Mouse (Mus musculus): ENCODE results near the gene Fmo5. TPM values are rescaled to one million over a fixed set of nuclear protein-coding genes. Genes with fewer than 3 reads are reported as not detected.

Fmo5 gene
- polyA plus RNA-seq, 1 experiment from 2014 or later: 19.6 TPM

- WGBS (ENCODE audit: insufficient replicate concordance): under 1% methylated on average over 56 of the region's 56 CpGs
- H3K4me2 ChIP-seq: peak within 1 kb of the TSS; percentile 93
Measured at GRCm38 (mm10) chr3:97609845-97610410, 18.7 kb upstream of the Fmo5 start, which contains the start of gene Chd1l. Gene Chd1l, minus strand, starts transcription at chr3:97610203.

DNA sequence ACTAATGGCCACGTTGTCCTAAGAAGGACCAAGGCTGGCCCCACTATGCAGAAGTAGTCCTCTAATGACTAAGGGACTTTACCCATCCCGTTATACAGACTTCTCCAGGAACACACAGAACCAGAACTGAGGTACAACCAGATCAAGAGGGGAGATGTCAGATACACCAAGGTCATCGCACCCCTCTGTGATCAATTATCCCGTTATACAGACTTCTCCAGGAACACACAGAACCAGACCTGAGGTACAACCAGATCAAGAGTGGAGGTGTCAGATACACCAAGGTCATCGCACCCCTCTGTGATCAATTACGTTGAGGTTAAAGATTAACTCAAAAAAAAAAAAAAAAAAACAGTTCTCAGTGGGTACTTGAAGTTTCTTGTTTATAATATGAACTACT lies 17.6 kb upstream of the Fmo5 start:
- no peaks in the 10 kb centered on the region for H3K27me3 ChIP-seq
- no peak overlapping the region for H3K4me2 ChIP-seq
- peaks cover 24% of the 10 kb centered on the region for H3K4me1 ChIP-seq (replicated peaks)
- H3K9ac ChIP-seq: no peak overlapping the region
- 74% methylated on average over 6 of the region's 6 CpGs for WGBS (ENCODE audit: insufficient replicate concordance)
- no peaks in the 10 kb centered on the region for H3K9me3 ChIP-seq (replicated peaks)
- ATAC-seq (ENCODE audit: insufficient read depth): no peak
- H3K36me3 ChIP-seq (replicated peaks): no peaks in the 10 kb centered on the region
- H3K4me3 ChIP-seq (replicated peaks): no peak overlapping the region
- no peak overlapping the region for H3K27ac ChIP-seq (replicated peaks)

More at GRCm38 (mm10) chr3:97609845-97610410, 18.7 kb upstream of the Fmo5 start, which contains the start of gene Chd1l:
- Histone ChIP-seq H3K27me3 (no peaks in the 10 kb centered on the region), H3K9me3 (replicated peaks) (no peaks in the 10 kb centered on the region), H3K36me3 (replicated peaks) (no peaks in the 10 kb centered on the region), H3K27ac (replicated peaks) (peak within 1 kb of the TSS; percentile 85), H3K4me1 (replicated peaks) (peaks cover 24% of the 10 kb centered on the region), H3K4me3 (replicated peaks) (peak within 1 kb of the TSS; percentile 93), H3K9ac (peak within 1 kb of the TSS; percentile 87)
- peak; percentile 92 for ATAC-seq (ENCODE audit: insufficient read depth)

DNA sequence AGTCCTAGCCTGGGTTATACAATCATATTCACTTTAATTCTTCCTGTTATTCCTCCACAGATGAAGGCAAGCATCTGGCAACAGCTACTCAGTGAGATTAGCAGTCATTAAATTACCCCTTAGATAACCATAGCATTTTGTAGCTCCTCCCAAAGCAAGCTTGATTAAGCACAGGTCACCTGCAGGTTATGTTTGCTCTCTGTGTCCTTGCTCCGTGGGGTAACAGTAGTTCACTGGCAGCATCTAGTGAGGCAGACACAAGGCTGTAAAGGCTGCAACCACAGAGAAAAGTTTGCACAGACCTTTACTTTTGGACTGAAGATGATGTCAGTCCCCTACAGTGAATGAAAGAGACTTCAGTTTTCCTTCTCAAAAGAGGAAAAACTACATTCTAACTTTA lies 13.4 kb upstream of the Fmo5 start:
- WGBS (ENCODE audit: insufficient replicate concordance): 20% methylated on average over 1 of the region's 1 CpGs
- ATAC-seq (ENCODE audit: insufficient read depth): no peak

DNA sequence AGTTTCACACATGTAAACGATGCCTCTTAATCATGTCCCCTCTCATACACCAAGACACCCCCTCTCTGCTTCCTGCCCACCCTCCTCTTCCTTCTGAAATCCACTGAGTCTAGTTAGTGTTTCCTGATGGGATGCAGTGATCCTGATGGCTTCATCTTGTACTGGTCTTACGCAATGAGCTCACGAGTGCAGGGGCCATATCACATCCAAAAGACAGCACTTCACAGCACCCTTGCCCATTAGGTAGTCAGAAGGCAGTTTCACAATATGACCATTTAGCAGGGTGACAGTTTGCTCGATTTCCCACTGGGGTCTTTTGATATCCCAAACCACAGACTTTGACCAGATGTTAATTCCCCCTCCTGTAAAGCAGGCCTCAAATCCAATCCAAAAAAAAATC lies 12.7 kb upstream of the Fmo5 start:
- no peaks in the 10 kb centered on the region for H3K9me3 ChIP-seq (replicated peaks)
- ATAC-seq (ENCODE audit: insufficient read depth): no peak
- no peaks in the 10 kb centered on the region for H3K36me3 ChIP-seq (replicated peaks)
- H3K27ac ChIP-seq (replicated peaks): no peak overlapping the region
- 57% methylated on average over 4 of the region's 4 CpGs for WGBS (ENCODE audit: insufficient replicate concordance)
- H3K27me3 ChIP-seq: no peaks in the 10 kb centered on the region
- H3K4me2 ChIP-seq: no peak overlapping the region
- no peak overlapping the region for H3K9ac ChIP-seq
- 0 out of 2 replicates have a peak, but pooled peaks cover 8% of the 10 kb centered on the region for H3K4me1 ChIP-seq (replicated peaks)
- no peak overlapping the region for H3K4me3 ChIP-seq (replicated peaks)

More for the DNA sequence above, 13.4 kb upstream of the Fmo5 start:
- Histone ChIP-seq H3K9ac (no peak overlapping the region), H3K4me1 (replicated peaks) (peaks cover 13% of the 10 kb centered on the region), H3K9me3 (replicated peaks) (no peaks in the 10 kb centered on the region), H3K27ac (replicated peaks) (no peak overlapping the region), H3K27me3 (no peaks in the 10 kb centered on the region), H3K36me3 (replicated peaks) (no peaks in the 10 kb centered on the region), H3K4me3 (replicated peaks) (no peak overlapping the region), H3K4me2 (no peak overlapping the region)

DNA sequence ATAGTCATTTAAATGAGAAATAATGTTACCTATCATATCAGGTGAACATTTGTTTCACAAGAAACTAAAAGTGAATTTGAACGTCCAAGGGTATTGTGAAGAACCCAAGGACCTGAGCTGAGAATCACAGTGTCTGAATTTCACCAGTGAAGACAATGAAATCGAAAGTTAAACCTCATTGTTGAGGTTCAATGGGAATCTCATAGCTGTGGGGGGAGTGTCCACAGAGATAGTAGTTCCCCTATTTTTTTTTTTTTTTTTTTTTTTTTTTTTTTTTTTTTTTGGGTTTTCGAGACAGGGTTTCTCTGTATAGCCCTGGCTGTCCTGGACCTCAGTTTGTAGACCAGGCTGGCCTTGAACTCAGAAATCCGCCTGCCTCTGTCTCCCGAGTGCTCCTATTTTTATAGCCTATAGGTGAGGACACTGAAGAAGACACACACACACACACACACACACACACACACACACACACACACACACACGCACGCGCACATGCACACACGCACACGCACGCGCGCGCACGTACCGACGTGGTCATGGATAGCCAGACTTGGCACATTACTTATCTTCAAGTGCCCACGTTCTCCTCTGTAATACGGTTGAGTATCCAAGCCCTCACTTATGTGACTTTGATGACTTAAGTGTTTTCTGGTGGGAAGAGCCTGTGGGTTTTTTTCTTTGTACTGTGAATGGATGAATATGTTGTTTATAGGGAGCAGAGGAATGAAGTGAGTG lies 11.3 kb upstream of the Fmo5 start:
- H3K27me3 ChIP-seq: no peaks in the 10 kb centered on the region
- H3K36me3 ChIP-seq (replicated peaks): no peaks in the 10 kb centered on the region
- H3K9me3 ChIP-seq (replicated peaks): no peaks in the 10 kb centered on the region
- 0 out of 2 replicates have a peak, but pooled peaks cover 8% of the 10 kb centered on the region for H3K4me1 ChIP-seq (replicated peaks)
- 82% methylated on average over 18 of the region's 19 CpGs for WGBS (ENCODE audit: insufficient replicate concordance)
- H3K9ac ChIP-seq: no peak overlapping the region
- H3K4me2 ChIP-seq: no peak overlapping the region
- ATAC-seq (ENCODE audit: insufficient read depth): no peak
- H3K4me3 ChIP-seq (replicated peaks): no peak overlapping the region
- no peak overlapping the region for H3K27ac ChIP-seq (replicated peaks)

DNA sequence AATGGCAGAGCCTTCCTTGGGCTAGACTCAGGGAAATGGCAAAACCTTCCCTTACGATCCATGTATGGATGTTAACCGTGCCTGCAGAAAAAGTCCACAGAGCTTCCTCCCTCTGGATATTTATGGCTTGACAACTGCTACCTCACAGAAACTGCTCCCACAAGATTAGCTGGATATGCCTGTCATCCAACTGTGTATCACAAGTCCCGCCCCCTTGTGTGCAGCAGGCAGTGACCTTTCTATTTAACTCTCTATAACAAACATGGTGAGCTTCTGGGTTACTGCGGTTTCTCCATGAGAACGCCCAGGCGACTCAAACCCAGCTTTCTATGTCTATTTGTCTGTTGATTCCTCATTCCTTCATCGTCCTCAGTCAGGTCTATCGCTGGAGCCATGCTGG lies 10.7 kb upstream of the Fmo5 start:
- no peak overlapping the region for H3K4me2 ChIP-seq
- 0 out of 2 replicates have a peak, but pooled peaks cover 8% of the 10 kb centered on the region for H3K4me1 ChIP-seq (replicated peaks)
- no peaks in the 10 kb centered on the region for H3K36me3 ChIP-seq (replicated peaks)
- H3K9me3 ChIP-seq (replicated peaks): no peaks in the 10 kb centered on the region
- H3K27ac ChIP-seq (replicated peaks): no peak overlapping the region
- no peak overlapping the region for H3K4me3 ChIP-seq (replicated peaks)
- H3K27me3 ChIP-seq: no peaks in the 10 kb centered on the region
- ATAC-seq (ENCODE audit: insufficient read depth): no peak
- H3K9ac ChIP-seq: no peak overlapping the region
- 68% methylated on average over 8 of the region's 8 CpGs for WGBS (ENCODE audit: insufficient replicate concordance)

DNA sequence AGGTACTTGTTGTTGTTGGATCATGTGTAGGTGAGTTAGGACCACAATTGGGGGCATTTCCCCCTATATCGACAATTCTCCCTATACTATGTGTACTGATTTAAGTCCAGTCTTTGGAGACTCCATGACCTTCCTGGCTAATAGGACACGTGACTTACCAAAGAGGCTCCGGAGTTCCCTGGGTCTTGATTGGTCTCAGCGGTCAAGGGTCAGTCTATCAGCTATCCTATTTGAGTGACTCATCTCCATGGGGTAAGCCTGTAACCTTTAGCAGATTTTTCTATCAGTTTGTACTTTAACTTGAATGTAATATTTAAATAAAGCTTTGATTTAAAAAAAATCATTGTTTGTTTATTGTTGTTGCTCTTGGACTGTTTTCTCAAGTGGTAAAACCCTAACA lies 7.9 kb upstream of the Fmo5 start:
- Histone ChIP-seq H3K36me3 (replicated peaks) (no peaks in the 10 kb centered on the region), H3K4me2 (no peak overlapping the region), H3K27ac (replicated peaks) (no peak overlapping the region), H3K4me1 (replicated peaks) (0 out of 2 replicates have a peak, but pooled peaks cover 6% of the 10 kb centered on the region), H3K4me3 (replicated peaks) (no peak overlapping the region), H3K27me3 (no peaks in the 10 kb centered on the region), H3K9me3 (replicated peaks) (no peaks in the 10 kb centered on the region), H3K9ac (no peak overlapping the region)
- no peak for ATAC-seq (ENCODE audit: insufficient read depth)
- 70% methylated on average over 4 of the region's 4 CpGs for WGBS (ENCODE audit: insufficient replicate concordance)

- ATAC-seq (ENCODE audit: insufficient read depth): no peak
- no peak overlapping the region for H3K4me2 ChIP-seq
- H3K4me3 ChIP-seq (replicated peaks): no peak overlapping the region
- no peaks in the 10 kb centered on the region for H3K36me3 ChIP-seq (replicated peaks)
- no peak overlapping the region for H3K9ac ChIP-seq
- H3K27ac ChIP-seq (replicated peaks): no peak overlapping the region
- 31% methylated on average over 2 of the region's 2 CpGs for WGBS (ENCODE audit: insufficient replicate concordance)
- no peaks in the 10 kb centered on the region for H3K27me3 ChIP-seq
- peaks cover 18% of the 10 kb centered on the region for H3K4me1 ChIP-seq (replicated peaks)
- H3K9me3 ChIP-seq (replicated peaks): no peaks in the 10 kb centered on the region
Measured at GRCm38 (mm10) chr3:97624611-97625010, 4.0 kb upstream of the Fmo5 start.

DNA sequence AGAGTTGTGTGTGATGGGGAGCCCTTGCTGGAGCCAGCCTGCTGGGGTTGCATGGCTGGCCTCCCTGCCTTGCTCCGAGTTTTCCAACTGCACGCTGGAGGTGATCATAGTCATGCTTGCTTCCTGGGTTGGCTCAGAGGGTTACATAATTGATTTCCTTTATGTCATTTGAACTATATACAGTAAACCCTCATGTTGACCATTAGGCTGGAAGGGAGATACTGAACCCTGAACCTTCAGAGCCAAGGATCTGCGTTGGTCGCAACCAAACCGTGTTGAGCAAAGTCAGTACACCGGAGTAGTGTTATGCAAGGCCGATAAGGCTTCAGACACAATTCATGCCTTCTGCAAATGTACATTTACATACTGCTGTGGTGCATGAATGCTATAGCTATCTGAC lies 711 bp upstream of the Fmo5 start:
- peak overlapping the region; percentile 54; the same call in 1 of the 2 replicates for H3K9ac ChIP-seq
- ATAC-seq (ENCODE audit: insufficient read depth): peak; percentile 27; the same call in 1 of the 2 replicates
- no peaks in the 10 kb centered on the region for H3K36me3 ChIP-seq (replicated peaks)
- no peaks in the 10 kb centered on the region for H3K27me3 ChIP-seq
- H3K4me3 ChIP-seq (replicated peaks): peak overlapping the region; percentile 64
- H3K4me2 ChIP-seq: peak overlapping the region; percentile 74
- peaks cover 25% of the 10 kb centered on the region for H3K4me1 ChIP-seq (replicated peaks)
- H3K27ac ChIP-seq (replicated peaks): peak overlapping the region; percentile 82; the same call in 1 of the 2 replicates
- WGBS (ENCODE audit: insufficient replicate concordance): 52% methylated on average over 7 of the region's 7 CpGs
- no peaks in the 10 kb centered on the region for H3K9me3 ChIP-seq (replicated peaks)

GRCm38 (mm10) chr3:97629941-97630340 lies 1.3 kb downstream of the Fmo5 start:
- H3K27ac ChIP-seq (replicated peaks): peak overlapping the region; percentile 82; the same call in 1 of the 2 replicates
- 73% methylated on average over 4 of the region's 4 CpGs for WGBS (ENCODE audit: insufficient replicate concordance)
- ATAC-seq (ENCODE audit: insufficient read depth): no peak
- H3K9me3 ChIP-seq (replicated peaks): no peaks in the 10 kb centered on the region
- H3K4me2 ChIP-seq: peak overlapping the region; percentile 74
- H3K27me3 ChIP-seq: no peaks in the 10 kb centered on the region
- no peak overlapping the region for H3K9ac ChIP-seq
- H3K36me3 ChIP-seq (replicated peaks): no peaks in the 10 kb centered on the region
- H3K4me1 ChIP-seq (replicated peaks): peaks cover 25% of the 10 kb centered on the region
- H3K4me3 ChIP-seq (replicated peaks): 0 out of 2 replicates have a peak overlapping the region, but pooled peaks have one; percentile 0

- no peaks in the 10 kb centered on the region for H3K9me3 ChIP-seq (replicated peaks)
- ATAC-seq (ENCODE audit: insufficient read depth): no peak
- H3K27me3 ChIP-seq: no peaks in the 10 kb centered on the region
- H3K27ac ChIP-seq (replicated peaks): no peak overlapping the region
- H3K4me2 ChIP-seq: no peak overlapping the region
- 77% methylated on average over 4 of the region's 4 CpGs for WGBS (ENCODE audit: insufficient replicate concordance)
- no peak overlapping the region for H3K4me3 ChIP-seq (replicated peaks)
- H3K4me1 ChIP-seq (replicated peaks): peaks cover 25% of the 10 kb centered on the region
- no peaks in the 10 kb centered on the region for H3K36me3 ChIP-seq (replicated peaks)
- H3K9ac ChIP-seq: no peak overlapping the region
Measured at GRCm38 (mm10) chr3:97630746-97631145, 2.1 kb downstream of the Fmo5 start.
